Mouse (Mus musculus) kidney, postnatal 4 days (tissue): ENCODE data around the gene Traf1.

Source experiments
- DNase-seq, 2 experiments: peaks; one replicate each; pipeline ENCODE4 v3.0.0; 2021; ENCODE audit warnings: mixed read lengths in 2 of 2

Gene Traf1

DNA sequence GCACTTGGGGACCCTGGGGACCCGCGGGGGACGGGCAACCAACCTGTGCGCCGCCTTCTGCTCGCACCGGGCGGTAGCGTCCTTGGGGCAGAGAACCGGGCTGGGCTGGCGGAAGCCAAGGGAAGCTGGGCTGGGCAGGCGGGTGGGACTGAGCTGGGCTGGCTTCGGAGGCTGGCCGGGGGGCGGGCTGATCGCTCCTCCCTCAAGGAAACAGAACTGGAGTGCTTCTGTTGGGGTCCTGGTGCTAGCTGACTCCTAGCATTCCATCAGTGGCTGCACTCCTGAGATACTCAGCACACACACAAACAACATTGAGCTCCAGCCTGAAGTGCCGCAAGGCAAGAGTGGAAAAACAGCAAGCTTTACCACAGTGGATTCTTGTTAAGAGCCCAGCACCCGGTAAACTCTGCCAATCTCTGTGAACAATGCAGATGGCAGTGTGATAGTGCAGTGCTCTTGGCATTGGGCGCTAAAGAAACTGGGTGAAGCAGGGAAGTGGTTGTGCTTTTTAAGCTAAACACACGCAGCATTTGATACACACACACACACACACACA is at the start of gene Traf1:
Gene Traf1, minus strand, starts transcription at position 292 of the 556 bp plus-strand sequence.
- DNase-seq, result peak; percentile 73 to 81

DNA sequence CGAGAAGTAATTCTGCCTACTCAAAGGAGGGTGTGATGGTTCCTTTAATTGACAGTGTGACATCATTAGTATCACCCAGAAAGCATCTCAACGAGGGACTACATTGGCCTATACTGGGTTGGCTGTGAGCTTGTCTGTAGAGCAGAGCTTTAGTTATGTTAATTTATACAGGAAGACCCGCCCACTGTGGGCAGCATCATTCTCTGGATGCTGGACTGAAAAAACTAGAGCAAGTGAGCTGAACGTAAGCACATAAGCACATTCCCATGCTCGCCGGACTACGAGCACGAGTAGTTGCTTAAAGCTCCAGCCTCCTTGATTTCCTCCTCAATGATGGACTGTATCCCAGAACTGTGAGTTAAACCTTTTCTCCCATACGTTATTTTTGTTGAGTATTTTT is 37.4 kb upstream of the Traf1 start:
- DNase-seq, result no peak

DNA sequence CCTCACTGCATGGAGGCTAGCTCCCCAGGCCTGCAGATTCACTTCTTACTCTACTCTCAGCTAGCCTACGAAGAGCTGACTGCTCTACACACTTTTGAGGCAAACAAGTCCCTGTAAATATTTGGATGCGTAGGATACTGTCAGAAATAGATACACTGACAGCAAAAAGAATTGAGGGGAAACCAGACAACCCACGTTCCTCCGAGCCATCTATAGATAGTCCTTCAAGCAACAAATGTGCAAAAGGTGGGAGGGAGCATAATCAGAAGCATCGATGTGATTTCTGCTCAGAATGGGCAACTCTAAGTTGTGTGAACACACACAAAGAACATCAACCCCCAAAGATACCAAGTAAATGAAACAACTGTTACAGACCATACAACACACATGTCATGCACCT is 34.9 kb upstream of the Traf1 start:
- no peak for DNase-seq

DNA sequence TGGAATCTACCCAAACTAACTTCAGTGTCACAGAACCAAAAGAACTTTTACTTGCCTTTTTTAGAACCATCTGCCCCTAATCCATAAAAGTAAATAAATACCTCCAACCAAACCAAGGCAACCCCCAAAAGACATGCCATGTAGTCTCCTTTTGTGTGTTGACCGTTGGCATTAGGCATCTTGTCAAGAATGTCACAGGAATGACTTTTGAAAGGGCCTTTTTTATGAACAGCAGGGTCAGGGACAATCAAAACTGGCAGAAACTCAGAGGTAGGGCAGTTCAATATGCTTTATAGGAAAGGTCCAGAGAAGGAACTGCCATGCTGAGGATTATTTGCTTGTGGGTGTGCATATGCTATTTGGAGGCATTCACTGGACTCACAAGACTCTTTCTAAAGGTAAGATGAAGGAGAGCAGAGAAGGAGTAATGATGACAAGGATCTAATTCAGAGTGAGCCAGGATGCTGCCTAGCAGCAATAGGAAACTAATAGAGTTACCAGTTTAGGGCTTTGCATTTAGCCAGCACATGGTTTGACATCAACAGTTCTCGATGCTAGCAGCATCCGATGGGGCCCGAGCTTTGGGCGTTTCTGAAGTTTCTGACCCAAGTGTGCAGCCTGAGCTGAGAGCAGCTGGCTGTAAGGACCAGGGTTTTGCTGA is 32.3 kb upstream of the Traf1 start:
- DNase-seq, result no peak

DNA sequence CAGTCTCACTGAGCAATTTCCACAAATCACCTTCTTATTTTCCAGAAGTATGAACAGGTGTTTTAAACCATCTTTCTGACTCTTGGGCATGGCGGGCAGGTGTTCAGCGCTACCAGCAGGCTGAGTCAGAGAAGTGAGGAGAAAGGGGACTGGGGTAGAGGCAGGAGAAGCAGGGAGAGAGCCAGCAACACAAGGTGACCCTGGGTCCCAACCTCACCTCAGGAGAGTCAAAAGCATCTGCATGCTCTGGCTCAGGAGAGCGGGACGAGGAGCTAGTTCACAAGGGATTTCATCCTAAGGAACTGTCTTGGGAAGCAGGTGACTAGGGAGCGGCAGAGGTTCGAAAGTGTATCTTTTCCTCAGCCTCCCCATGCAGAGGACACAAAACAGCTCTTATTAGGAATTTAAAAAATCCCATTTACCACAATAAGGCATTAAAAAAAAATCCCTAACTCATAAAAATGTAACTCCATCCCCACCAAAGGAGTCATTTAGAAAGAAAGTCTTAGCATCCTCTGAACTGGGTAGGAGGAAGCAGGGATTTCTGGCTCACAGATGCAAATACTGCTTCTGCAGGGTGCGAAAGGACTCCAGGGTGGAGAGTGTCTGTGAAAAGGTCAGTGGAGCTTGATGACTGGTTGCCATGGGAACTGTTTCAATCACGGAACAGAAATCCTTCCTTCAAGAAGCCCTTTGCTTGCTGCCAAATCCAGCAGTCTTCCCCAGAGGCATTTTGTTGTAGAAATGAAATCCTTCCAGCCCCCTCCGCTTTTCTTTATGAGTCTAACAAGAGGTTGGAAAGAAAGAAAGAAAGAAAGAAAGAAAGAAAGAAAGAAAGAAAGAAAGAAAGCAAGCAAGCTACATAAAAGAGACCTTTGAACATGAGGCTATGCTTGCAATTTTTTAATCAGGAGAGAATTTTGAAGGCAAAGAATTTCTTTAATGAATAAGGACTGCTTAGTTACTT is 31.4 kb upstream of the Traf1 start:
- DNase-seq, result no peak

DNA sequence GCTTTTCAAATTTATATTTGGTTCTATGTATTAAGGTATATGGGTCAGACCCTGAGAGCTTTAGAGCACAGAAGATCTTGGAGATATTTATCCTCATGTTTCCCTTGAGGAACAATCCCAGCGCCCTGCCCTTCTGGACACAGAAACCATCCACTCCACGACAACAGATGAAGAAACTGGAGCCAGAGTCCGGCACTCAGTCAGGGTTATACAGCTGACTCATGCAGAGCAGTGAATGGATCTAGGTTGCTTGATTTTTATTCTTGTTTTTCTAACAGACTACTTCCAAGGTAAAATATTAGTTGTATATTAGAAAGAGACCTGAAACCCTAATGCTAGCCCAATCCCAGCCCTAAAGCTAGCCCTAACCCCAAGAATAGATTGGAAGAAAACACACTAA is 30.4 kb upstream of the Traf1 start:
- DNase-seq, result no peak

DNA sequence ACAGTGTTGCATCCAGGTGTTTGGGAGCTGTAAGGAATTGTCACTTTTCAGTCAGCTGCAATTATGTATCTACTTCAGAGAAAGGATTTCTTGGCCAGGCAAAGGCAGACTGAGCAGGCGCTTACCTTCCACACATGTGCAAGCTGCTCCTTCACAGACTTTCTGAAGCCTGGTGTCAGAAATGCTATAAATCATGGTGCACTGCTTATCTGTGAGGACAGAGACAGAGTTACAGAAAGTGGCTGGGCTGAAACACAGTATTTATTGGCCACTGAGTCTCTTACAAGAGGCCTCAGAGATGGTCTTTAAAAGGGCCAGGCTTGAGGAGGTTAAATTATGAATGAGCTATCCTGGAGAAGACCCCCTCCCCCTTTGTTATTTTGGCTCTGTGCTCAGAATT is 28.2 kb upstream of the Traf1 start:
- no peak for DNase-seq

DNA sequence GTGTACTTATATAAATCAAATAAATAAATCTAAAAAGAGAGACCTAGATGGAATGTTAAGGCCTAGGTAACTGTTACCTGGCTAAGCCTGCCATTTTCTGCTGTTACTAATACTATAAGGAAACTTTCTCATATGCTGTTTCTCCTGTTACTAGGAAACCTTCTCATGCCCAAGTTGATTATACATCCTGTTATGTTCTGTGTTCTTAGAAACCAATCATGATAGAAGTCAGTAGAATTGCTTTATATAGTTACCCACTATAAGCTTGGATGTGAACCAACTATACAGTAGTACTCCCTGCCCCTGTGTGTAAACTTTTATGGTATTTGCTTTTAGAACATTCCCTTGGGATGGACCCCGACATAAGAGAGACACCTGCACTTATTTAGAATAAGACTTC is 26.0 kb upstream of the Traf1 start:
- no peak for DNase-seq

DNA sequence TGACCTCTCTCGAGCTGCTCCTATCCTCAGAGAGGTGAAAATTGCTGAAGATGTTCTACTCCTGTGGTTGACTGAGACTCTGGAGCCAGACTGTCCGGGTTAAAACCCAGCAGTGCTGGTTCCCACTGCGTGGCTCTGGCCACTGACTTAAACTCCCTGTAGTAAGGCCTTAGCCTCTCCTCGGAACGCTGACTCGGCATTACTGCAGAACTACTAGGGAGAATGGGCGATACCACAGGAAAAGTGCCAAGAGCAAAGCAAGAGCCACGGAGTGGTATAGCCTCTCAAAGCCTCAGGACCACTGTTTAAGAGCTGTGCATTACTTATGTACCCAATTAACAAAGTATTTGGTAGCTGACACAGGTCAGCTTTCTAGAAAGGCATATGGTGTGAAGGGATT is 23.3 kb upstream of the Traf1 start:
- DNase-seq, result no peak

DNA sequence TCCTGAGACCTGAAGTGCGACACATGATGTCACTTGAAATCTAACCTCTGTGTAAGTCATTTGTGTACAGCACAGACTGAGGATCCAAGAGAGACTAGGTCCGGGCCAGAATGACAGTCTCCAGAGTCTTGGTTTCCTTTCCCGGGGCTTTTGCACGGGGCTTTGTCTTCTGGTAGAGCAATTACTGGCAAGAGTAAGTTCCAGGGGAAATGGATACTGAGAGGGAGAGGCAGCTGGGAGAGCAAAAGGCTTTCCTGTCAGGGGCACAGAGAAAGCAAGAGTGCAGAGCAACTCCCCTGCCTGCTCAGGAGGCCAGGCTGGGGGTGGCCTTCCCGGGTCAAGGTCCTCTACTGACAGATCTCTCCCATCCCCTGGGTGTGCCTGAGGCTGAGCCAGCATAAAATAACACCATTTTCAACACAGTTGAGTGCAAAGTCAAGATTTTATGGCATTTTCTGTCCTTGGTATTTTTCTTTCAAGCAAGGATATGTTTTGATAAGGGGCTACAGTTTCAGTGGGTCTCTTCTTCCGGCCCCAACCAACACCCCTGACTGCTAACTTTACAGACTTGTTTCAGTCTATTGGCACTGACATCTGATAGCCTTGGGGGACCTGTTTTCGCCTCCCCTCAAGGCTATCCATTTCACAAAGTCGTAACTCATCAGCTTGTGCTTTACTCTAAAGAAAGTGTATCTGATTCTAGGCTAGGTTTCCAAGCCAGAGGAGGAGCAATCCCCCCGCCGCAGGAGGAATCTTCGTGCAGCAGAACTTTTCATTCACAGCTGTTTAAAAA is 21.5 kb upstream of the Traf1 start:
- DNase-seq, result peak; percentile 40 to 64

DNA sequence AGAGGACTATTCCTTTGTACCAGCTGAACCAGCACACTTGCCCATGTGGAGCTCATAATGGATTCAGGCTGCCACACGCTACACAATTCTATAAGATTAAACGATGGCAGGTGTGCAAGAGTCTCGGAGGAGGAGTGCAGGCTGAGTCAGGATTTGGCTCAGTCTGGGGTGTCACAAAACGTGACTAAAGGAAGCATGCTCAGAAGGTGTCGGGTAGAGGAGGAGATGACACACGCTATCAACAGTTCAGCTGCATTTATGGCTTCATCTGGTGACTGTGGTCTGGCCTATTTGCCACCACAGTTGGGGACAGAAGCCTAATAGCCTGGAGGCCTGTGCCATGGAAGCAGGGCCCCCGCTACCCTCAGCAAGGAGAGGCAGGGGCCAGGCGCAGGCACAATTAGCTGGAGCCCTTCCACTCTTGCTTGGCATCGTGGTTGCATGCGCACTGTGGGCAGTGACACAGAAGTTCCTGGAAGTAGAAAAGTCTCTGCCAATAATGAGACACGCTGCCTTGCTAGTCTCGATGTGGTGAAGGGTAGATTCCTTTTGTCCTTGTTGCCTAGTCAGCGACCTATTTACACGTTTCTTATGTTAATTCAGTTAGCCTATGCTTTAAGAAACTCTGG is 20.6 kb upstream of the Traf1 start:
- DNase-seq, result no peak

DNA sequence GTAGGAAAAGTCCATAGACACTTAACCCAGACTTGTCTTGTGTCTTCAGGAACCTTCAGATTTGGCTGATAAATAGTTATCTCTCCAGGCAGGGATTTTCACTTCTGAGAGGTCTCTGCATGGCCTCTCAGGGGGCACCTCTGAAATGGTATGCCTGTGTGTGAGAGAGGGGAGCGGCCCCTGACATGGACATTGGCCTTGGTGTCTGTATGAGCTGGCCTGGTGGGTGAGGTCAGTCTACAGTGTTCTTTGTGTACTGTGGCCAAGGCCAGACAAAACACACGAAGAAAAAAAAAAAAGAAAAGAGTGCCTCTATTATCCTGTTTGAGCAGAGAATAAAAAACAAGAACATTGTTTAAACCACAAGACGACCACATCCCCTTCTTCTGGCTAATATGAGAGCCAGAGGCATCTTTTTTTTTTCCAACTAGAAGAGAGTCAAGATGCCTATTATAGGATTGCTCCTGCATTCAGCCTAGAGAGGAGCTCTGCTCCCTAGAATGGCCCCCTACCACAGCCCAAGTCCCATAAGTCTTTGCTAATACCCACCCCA is 18.0 kb upstream of the Traf1 start:
- no peak for DNase-seq

DNA sequence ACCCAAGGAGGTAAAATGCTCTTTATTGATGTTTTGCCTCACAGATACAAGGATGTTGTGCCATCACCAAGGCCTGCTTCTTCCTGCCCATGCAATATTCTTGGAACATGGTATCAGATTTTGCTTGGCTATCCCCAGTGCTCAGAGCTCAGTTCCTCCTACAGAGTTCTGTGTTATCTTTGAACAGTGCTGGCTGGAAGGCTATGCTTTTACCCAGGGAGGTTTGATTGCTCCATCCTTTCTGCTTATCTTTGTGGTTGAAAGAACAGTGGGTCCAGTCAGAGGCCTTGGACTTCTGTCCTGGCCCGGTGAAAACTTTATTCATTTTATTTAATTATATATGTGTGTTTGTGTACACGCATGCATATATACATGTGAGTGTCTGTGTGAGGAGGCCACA is 16.7 kb upstream of the Traf1 start:
- no peak for DNase-seq

DNA sequence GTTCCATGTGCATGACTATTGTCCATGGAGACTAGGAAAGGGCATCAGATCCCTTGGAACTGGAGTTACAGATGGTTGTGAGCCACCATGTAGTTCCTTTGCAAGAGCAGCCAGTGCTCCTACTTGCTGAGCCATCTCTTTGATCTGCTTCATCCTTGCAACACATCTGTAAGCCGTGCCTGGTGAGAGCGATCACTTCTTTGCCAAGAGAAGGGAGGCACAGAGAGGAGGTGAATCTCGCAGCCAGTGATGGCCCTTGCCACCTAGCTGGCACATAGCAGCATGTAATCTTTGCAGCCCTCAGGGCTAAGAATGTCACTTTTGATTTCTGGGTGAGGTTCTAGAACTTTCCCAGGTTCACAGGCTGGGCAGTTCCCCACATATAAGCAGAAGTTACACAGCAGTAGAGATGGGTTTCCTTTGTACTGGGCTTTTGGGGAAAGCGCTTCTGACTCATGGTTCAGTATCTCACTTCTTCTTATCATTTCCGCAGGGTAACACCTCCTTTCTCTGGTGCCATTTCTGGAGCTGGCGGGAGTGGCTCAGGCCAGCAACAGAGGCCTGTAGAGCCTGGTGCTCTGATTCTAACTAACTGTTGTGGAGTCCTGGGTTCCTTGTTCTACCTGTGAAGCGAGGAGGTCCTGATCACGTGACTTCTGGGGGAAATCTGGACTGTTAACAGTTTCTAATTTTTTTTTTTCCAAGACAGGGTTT is 15.5 kb upstream of the Traf1 start:
- DNase-seq, result no peak

DNA sequence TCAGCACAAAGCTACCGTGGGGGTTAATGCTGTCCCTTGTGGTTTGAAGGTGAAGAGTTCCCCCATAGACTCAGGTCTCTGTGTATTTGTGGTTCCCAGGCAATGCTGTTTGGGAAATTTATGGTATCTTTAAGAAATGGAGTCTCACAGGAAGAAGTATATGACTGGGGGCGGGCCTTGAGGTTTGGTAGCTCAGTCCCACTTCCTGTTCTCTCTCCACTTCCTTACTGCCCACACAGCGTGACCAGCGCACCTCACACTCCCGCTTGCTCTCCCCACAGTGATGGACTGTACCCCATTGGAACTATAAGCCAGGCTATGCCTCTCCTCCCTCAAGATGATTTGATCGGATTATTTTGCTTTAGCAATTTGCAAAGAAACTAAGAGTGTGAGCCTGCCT is 14.9 kb upstream of the Traf1 start:
- no peak for DNase-seq

DNA sequence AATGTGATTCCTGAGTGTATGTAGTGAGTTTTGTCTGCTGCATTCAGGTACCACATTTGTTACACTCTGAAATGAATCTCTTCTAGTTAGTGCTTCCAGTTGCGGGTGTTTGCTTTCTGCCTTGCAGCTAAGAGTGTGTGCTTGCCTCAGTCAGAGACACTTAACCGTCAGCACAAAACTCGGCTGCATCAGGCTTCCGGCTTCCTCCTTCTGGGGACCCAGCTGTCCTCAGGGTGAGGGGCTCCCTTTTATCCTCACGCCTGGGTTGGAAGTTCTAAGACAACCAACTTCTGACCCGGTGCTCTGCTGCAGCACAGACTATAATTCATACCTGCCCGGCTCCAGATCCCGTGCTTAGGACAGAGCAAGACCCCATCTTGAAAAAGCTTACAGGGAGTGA is 11.5 kb upstream of the Traf1 start:
- no peak for DNase-seq

DNA sequence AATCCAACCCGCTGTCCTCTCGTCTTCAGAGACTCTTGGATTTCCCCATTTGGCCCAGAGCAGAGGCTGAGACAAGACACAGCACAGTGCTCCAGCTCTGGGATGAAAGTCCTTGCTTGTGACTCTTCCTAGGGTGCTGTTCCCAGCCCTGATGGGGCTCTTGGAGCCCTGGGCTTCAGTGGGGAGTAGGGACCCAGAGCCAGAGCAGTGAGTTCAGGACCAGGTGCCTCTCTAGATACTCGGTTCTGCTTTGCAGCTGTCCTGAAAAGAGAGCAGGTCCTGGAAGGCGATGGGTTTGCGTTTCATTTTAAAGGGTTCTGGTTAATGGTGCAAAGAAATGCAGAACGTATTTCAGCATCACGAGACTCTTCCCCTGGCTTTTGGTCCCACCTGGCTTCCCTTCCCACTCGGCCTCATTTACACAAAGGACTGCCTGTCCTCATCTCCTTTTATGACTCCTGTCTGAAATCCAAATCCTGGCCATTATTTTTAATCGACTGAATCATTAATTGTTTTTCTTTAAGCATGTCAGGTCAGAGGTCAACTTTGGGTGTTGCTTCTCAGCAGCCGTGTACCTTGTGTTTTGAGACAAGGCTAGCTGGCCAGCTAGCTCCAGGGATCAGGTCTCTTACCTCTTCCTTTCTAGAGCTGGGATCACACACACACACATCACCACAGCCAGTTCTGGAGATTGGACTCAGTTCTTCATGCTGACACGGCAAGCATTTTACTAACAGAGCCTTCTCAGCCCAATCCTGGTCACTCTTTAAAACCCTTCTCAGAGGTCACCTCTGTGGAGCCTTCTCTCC is 9.7 kb upstream of the Traf1 start:
- no peak for DNase-seq

DNA sequence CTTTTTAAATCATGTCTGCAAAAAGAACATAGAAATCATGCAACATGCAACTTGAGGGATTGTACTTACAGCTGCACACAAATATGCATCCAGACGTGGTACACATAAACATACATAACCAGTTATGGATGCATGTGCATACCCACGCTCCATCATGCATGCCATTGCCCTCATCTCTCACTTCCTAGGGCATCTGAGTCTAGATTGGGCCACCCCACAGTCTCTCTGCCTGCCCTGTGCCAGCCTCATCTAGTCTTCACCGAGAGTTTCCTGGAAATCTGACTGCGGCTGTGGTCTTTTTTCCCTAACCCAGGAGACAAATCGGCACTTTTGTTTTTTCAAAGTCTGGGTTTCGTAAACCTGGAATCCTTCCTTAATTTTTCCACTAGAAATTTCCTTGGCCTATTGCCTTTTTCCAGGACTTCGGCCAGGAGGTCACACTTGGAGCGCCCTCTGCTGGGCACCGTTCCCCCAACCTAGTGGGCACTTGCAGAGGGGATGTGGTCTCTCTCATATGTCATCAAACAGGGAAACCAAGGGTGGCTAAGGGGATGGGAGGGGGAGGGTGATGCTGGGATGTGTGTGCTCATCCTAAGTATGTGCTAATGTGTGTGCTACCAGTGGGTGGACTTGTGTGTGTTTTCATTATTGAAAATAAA is 8.6 kb upstream of the Traf1 start:
- peak; percentile 93 to 94 for DNase-seq

DNA sequence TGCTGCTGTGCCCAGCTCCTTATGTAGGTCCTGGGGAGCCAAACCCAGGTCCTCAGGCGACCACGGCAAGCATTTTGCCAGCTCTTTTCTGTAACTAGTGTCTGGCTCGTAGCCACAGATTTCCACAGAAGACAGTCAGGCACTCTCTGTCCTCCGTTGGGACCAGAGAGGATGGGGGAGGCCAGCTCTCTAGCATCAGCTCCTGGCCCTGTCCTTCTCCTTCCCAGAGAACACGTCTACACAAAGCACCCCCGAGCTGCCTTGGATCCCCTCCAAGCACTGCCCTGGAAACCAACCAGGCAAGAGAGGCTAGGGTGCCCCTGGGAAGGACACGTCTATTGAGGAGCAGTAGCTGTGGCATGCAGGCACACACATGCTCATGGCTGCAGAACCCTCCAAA is 7.6 kb upstream of the Traf1 start:
- DNase-seq, result no peak

DNA sequence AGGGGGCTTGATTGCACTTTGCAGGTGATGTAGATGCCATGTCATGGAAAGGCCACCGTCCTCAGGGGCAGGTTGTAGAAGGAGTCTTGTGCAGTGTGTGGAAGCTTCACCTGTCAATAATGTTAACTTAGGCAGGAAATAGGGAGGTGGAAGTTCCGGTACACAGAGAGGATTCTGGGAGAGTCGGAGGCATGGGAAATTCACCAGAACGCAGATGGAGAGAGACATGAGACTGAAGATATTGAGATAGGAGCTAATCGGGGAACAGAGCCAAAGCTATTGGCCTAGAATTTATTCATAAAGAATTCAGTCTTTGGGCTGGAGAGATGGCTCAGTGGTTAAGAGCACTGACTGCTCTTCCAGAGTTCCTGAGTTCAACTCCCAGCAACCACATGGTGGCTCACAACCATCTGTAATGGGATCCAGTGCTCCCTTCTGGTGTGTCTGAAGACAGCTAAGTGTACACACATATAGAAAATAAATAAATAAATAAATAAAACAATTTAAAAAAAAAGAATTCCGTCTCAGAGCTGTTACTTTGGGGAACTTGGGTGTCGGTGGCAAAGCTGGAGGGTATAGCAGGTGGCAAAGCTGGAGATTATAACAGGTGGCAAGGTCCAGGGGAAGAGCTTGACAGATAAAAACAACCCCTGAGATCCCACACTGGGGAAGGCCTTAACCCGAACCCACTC is 4.8 kb upstream of the Traf1 start:
- no peak for DNase-seq
